Mouse (Mus musculus) heart, embryonic 10.5 days (tissue): ENCODE measurements around the gene Qrfp. TPM values are rescaled to one million over a fixed set of nuclear protein-coding genes. Genes with fewer than 3 reads are reported as not detected.

ENCODE experiments used
- DNase-seq: peaks from one replicate; pipeline ENCODE4 v3.0.0-alpha.2; 2017; ENCODE audit warnings: low spot score
- H3K27ac ChIP-seq: fragments of 300-500 bp; sonication (generic); 2 replicates; pipeline ENCODE4 v1.5.1; 2016; ENCODE audit warnings: mild to moderate bottlenecking
- H3K27me3 ChIP-seq: fragments of 300-500 bp; sonication (generic); 2 replicates; pipeline ENCODE4 v1.6.1; 2016; ENCODE audit warnings: mild to moderate bottlenecking; ENCODE audit not compliant: poor library complexity, insufficient read depth, severe bottlenecking
- H3K36me3 ChIP-seq: fragments of 300-500 bp; sonication (generic); 2 replicates; pipeline ENCODE4 v1.6.1; 2016; ENCODE audit warnings: mild to moderate bottlenecking, moderate library complexity
- H3K4me1 ChIP-seq: fragments of 300-500 bp; sonication (generic); 2 replicates; pipeline ENCODE4 v1.6.1; 2016; ENCODE audit warnings: mild to moderate bottlenecking
- H3K4me3 ChIP-seq: fragments of 300-500 bp; sonication (generic); 2 replicates; pipeline ENCODE4 v1.5.1; 2016; ENCODE audit warnings: mild to moderate bottlenecking, moderate library complexity
- H3K9me3 ChIP-seq: fragments of 300-500 bp; sonication (generic); 2 replicates; pipeline ENCODE4 v1.6.1; 2016; ENCODE audit warnings: mild to moderate bottlenecking, moderate library complexity
- whole genome bisulfite sequencing: fragments of 180-500 bp; shearing (Covaris S2); methylation state at CpG from one replicate; pipeline ENCODE4 v1.1.7; 2016; 5-methylcytosine and 5-hydroxymethylcytosine counted together
- polyA plus RNA-seq: library from polyadenylated mRNA; unstranded; fragments of >200 nt; fragmentation: Nextera tagmentation; extraction: Ambion mirVana; gene quantifications from 2 replicates; pipeline ENCODE4 v1.2.1, GENCODE M21; 2016

Qrfp gene
- polyA plus RNA-seq, 1 experiment from 2014 or later = not detected

DNA sequence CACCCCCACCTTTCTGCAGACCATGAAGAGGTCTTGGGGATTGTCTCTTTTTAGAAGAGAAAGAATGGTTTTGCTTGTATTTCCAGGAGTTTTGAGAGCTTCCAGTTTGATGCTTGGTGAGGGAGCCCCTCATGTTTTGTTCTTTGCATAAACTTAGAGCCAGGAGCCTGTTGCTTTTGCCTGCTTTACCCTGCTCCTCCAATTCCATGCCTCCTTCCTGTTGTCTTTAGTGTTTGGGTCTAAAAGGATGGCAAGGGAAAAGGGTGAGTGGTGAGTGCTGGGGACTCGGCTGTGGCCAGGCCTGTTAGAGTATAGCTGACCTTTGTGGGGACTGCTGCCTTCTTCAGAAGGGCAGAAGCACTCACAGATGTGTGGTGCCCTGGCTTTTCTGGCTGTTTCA lies 49.9 kb downstream of the Qrfp start:
- Histone ChIP-seq H3K27ac (peak overlapping the region; percentile 100), H3K36me3 (0 out of 2 replicates have a peak, but pooled peaks cover 3% of the 10 kb centered on the region), H3K4me1 (peaks cover 58% of the 10 kb centered on the region), H3K4me3 (peak overlapping the region; percentile 94), H3K9me3 (no peaks in the 10 kb centered on the region), H3K27me3 (no peaks in the 10 kb centered on the region)
- no peak for DNase-seq
- WGBS = 0% methylated on average over 1 of the region's 1 CpGs

GRCm38 (mm10) chr2:31759751-31760460 lies 50.5 kb downstream of the Qrfp start:
- no peaks in the 10 kb centered on the region for H3K27me3 ChIP-seq
- no peaks in the 10 kb centered on the region for H3K9me3 ChIP-seq
- WGBS = under 1% methylated on average over 41 of the region's 42 CpGs
- peak; percentile 94 for DNase-seq
- 0 out of 2 replicates have a peak, but pooled peaks cover 3% of the 10 kb centered on the region for H3K36me3 ChIP-seq
- H3K4me1 ChIP-seq = peaks cover 53% of the 10 kb centered on the region
- H3K4me3 ChIP-seq = peak overlapping the region; percentile 94
- H3K27ac ChIP-seq = peak overlapping the region; percentile 100

- 86% methylated on average over 5 of the region's 5 CpGs for whole genome bisulfite sequencing
- Histone ChIP-seq H3K36me3 (peaks cover 11% of the 10 kb centered on the region), H3K4me1 (peaks cover 53% of the 10 kb centered on the region), H3K9me3 (no peaks in the 10 kb centered on the region), H3K27ac (peak overlapping the region; percentile 100), H3K27me3 (no peaks in the 10 kb centered on the region), H3K4me3 (peak overlapping the region; percentile 94)
- DNase-seq = no peak
Measured at GRCm38 (mm10) chr2:31758966-31759365, 51.4 kb downstream of the Qrfp start.

- H3K4me3 ChIP-seq = no peak overlapping the region
- H3K36me3 ChIP-seq = peaks cover 14% of the 10 kb centered on the region
- no peaks in the 10 kb centered on the region for H3K9me3 ChIP-seq
- DNase-seq = peak; percentile 79
- H3K4me1 ChIP-seq = peaks cover 46% of the 10 kb centered on the region
- H3K27me3 ChIP-seq = no peaks in the 10 kb centered on the region
- H3K27ac ChIP-seq = peak overlapping the region; percentile 69
Measured at GRCm38 (mm10) chr2:31757472-31757871, 52.9 kb downstream of the Qrfp start.

Other genes starting within 250 kb of the Qrfp start
- gene Fubp3, start 237.9 kb downstream of the Qrfp start, polyA plus RNA-seq = 58.3 and 72.2 TPM in 2 replicates
- not detected in 2 replicates for gene Prdm12, start 170.5 kb downstream of the Qrfp start, polyA plus RNA-seq
- gene Exosc2, start 139.9 kb downstream of the Qrfp start, polyA plus RNA-seq = 63.0 and 76.3 TPM in 2 replicates
- gene Abl1, start 122.2 kb downstream of the Qrfp start, polyA plus RNA-seq = 40.5 and 43.1 TPM in 2 replicates
- 0.12 and 0.36 TPM in 2 replicates for gene Fibcd1, start 35.4 kb upstream of the Qrfp start, polyA plus RNA-seq
- 1.7 and 2.2 TPM in 2 replicates for gene Lamc3, start 76.7 kb upstream of the Qrfp start, polyA plus RNA-seq
- gene Aif1l, start 139.6 kb upstream of the Qrfp start, polyA plus RNA-seq = 92.8 and 96.1 TPM in 2 replicates
- 76.5 and 83.8 TPM in 2 replicates for gene Nup214, start 163.9 kb upstream of the Qrfp start, polyA plus RNA-seq